Mouse (Mus musculus) ES-Bruce4 (cell line): ENCODE data around the gene Dtnb.

Source experiments
- CTCF ChIP-seq: IDR thresholded peaks from one replicate; pipeline ENCODE4 v1.8.1; 2011; ENCODE audit warnings: low read depth, low read length
- EP300 ChIP-seq: IDR thresholded peaks from 2 replicates; pipeline ENCODE4 v1.6.1; 2011; ENCODE audit warnings: low read depth, low read length; ENCODE audit not compliant: insufficient read depth
- POLR2A ChIP-seq: IDR thresholded peaks from one replicate; pipeline ENCODE4 v1.8.1; 2011; ENCODE audit warnings: low read length; ENCODE audit not compliant: insufficient read depth

DNA sequence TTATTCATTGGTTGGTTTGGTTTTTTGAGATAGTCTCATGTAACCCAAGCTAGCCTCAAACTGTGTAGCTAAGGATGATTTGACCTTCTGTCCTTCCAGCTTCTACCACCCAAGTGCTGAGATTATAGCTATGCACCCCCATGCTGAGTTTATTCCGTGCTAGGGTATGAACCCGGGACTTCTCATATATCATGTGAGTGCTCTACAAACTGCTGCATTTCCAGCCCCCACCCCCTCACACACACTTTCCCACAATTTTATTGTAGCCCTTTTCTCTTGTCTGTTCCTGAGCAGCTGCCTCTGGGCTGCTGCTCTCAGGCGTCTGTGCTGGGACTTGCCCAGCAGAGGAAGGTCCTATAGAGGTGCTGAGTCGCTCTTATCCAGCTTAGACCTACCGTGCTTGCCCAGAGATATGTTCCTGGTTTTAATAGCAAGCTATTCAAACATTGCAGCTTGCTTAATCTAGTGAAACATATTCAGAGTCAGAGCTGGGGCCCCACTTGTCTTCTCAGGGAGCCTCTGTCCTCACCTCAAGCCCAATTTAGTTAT lies 152.7 kb downstream of the Dtnb start:
- TF ChIP-seq CTCF (no peak), EP300 (no peak), POLR2A (no peak)
